Mouse (Mus musculus) retina, postnatal 7 days (tissue): ENCODE results near the gene Mamstr.
A peak's percentile ranks its signal among the peaks of the same experiment; 100 is the strongest.

Source experiments
- DNase-seq: peaks from one replicate; pipeline ENCODE4 v3.0.0-alpha.2; 2012; ENCODE audit warnings: low read depth, low spot score

Mamstr gene

GRCm38 (mm10) chr7:45628364-45629294 lies 11.1 kb upstream of the Mamstr start:
- peak; percentile 85 for DNase-seq

DNA sequence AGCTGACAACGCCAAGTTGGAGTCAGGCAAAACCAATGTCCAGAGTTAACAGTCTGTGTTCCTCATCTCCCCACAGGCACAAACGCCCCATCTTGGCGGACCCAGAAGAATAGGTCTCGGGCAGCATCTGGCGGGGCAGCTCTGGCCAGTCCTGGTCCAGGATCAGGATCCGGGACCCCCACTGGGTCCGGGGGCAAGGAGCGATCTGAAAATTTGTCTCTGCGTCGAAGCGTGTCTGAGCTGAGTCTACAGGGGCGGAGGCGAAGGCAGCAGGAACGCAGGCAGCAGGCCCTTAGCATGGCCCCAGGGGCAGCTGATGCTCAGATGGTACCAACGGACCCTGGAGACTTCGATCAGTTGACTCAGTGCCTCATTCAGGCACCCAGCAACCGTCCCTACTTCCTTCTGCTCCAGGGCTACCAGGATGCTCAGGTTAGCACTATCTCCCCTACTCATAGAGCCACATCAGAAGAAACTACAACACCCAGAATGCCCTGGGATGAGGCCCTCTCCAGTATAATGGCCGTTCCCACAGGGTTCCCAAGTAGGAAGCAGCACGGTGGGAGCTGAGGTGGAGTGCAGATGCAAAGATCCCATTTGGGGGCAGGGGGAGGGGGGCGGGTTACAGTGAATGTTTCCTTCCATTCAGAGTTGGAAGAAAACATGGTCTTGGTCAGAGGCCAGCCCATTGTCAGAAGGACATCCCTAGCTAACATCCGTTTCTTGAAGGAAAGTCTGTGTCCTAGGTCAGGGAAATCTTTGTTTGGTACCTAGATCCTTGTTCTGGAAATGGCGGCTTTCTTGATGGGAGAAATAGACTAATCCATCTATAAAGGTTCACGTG lies 9.5 kb upstream of the Mamstr start:
- no peak for DNase-seq

GRCm38 (mm10) chr7:45632499-45632898 lies 7.3 kb upstream of the Mamstr start:
- no peak for DNase-seq

DNA sequence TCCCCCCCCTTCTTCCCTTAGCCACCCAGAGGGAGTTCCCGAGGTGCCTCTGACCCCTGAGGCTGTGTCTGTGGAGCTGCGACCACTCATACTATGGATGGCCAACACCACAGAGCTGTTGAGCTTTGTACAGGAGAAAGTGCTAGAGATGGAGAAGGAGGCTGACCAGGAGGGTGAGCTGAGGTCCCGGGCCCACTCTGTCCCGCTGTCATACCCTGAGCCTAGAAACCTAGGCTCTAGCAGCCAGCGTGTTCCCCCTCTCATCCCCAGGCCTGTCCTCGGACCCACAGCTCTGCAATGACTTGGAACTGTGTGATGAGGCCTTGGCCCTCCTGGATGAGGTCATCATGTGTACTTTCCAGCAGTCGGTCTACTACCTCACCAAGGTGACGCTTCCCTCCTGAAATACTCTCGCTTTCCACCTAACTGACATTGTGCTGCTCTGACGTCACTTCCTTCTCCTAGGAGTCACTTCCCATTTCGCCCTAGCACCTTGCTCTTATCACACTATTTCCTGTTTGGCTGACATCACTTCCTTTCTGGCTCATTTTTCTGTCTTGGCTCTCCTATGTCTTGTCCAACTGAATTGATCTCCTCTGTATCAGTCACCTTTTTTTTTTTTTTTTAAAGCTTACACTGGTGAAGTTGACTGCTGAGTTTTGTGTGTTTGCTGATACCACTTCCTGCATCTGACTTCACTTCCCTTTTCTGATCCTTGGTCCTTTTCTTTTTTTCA lies 4.7 kb upstream of the Mamstr start:
- no peak for DNase-seq

DNA sequence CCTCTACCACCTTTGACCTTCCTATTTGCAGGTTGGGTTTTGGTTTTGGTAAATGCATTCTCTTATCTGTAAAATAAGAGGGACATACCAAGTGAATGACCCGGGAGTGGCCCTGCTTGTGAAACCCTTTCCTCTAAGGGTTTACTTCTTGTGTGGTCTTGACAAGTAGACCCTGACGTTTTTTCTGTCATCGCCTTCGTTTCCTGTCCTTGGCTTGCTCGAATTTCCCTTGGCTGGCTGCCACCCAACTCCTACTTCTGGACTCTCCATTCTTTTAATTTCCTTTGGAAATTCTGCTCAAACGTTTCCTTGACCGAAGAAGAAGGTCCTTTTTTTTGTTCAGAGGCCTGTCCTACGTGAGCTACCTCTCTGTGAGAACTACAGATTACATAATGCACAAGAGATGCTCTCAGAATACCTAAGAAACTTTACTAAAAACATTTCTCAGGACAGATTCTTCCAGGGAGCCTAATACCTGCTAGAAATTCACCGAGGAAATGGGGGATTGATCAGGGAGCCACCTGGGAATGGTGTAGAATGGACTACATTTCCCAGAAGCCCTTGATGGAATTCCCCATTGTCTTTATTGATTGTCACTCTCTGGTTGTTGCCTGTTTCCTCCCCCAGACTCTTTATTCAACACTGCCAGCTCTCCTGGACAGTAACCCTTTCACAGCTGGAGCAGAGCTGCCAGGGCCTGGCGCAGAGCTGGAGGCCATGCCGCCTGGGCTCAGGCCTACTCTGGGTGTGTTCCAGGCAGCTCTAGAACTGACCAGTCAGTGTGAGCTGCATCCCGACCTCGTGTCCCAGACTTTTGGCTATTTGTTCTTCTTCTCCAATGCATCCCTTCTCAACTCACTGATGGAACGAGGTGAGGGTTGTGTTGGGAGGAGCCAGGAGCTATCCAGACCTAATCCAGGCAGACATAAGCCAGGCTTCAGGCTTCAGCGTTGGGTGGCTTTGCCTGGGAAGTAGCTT lies 3.8 kb upstream of the Mamstr start:
- DNase-seq = no peak

DNA sequence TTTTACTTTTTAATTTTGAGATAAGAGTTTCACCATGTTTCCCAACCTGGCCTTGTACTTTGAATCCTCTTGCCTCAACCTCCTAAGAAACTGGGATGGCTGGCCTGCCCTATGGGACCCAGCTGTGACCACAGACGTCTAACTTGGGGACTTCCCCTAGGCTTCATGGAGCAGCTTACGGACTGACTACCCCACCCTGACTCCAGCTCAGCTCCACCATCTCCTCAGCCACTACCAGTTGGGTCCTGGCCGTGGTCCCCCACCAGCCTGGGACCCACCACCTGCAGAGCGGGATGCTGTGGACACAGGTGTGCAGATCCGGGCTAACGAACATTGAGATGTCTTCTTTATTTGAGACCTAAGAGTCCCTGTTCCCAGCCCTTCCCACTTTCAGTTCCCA lies 2.1 kb upstream of the Mamstr start:
- DNase-seq = no peak

- DNase-seq = peak; percentile 95
Observed at GRCm38 (mm10) chr7:45638623-45639401, 965 bp upstream of the Mamstr start.

DNA sequence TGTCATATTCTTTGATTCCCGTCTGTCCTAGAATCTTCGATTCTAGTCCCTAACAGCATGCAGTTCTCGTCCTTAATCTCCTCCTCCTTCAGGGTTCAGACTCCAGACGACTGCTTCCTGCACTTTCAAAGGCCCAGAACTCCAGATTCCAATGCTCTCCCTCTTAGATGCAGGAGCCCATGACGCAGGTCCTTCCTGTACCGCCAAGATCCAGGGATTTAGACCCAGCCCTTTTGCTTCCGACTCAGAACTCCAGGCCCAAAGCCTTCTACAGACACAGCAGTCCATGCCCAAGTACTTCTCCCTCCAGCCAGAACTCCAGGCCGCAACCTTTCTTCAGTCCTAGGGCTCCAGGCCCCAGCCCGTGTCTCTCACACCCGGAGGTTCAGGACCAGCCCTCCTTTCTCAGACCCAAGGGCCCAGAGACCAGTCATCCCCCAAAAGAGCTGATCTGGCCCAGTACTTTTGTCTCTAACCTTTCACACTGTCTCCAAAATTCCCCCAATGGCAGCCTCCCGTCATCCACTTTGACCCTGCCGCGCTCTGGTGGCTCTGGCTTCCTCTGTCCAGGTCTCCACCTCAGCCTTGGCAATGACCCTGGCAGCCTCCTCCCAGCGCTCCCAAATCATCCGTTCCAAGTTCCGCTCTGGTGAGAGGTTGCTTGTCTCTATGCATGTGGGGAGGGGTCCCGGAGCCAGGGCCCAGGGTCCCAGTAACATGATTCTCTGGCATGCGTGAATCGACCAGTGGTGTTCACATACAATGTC lies 597 bp downstream of the Mamstr start:
- DNase-seq = no peak

GRCm38 (mm10) chr7:45641391-45642040 lies 1.7 kb downstream of the Mamstr start:
- no peak for DNase-seq

GRCm38 (mm10) chr7:45642083-45642482 lies 2.3 kb downstream of the Mamstr start:
- DNase-seq = no peak

GRCm38 (mm10) chr7:45642503-45643255 lies 2.9 kb downstream of the Mamstr start:
- DNase-seq = no peak

DNA sequence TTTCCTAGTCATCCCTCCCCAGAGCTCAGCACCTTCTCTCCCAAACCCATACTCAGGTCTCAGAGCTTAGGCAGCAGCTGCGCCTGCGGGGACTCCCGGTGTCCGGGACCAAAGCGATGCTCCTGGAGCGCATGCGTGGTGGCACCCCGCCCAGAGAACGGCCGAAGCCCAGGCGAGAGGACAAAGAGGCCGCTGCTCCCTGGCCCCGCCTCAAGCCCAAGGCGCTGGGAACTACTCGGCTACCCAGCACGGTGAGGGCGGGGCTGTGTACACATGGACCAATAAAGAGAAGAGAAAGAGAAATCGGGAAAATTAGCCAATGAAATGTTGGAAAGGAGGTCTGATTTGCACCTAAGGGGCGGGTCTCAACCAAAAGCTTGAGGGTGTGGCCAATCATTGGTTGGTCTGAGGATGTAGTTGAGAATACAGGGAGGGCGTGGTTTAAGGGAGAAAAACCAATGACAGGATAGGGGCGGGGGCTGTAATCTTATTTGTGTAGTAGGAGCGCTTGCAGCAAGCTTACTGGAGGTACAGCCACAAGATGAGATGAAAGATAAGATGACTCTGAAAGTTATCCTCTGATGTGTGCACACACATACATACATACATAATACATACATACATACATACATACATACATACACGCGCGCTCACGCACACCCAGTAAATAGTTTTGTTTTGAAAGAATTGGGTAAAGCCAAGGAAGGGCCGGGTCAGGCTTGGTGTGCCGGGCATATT lies 3.8 kb downstream of the Mamstr start:
- DNase-seq = peak; percentile 96

DNA sequence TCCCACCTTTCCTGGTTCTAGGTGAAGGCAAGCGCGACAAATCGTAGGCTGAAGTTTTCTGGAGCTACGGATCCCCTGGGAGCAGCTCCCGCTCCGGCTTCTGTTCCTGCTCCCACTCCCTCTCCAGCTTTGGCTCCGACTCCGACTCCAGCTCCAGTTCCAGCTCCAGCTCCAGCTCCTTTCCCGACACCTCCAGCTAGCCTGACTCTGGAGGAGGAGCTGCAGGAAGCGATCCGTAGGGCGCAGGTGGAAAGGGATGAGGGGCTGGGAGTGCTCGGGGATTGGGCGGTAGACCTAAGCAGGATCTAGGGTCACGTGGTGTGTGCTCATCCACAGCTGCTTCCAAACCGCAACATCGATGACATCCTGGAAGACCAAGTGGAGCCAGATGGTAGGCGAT lies 4.4 kb downstream of the Mamstr start:
- peak; percentile 56 for DNase-seq

GRCm38 (mm10) chr7:45644872-45645590 lies 5.3 kb downstream of the Mamstr start:
- DNase-seq = no peak

DNA sequence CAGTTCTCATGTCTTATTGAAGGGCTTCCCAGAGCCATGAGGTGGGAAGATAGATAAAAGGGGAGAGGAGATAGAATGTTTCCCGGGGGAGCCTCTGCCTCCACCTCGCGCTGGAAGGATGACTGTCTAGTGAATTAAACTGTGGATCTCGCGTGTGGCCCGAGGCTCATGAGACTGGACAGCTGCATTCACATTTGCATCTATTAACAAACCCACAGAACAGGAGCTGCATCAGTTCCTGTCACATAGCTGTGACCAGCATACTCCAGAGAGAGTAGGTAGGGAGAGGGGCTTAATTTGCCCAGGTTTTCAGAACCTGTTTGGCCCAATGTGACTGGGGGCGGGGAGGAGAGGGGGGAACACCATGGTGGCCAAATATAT lies 5.8 kb downstream of the Mamstr start:
- no peak for DNase-seq

DNA sequence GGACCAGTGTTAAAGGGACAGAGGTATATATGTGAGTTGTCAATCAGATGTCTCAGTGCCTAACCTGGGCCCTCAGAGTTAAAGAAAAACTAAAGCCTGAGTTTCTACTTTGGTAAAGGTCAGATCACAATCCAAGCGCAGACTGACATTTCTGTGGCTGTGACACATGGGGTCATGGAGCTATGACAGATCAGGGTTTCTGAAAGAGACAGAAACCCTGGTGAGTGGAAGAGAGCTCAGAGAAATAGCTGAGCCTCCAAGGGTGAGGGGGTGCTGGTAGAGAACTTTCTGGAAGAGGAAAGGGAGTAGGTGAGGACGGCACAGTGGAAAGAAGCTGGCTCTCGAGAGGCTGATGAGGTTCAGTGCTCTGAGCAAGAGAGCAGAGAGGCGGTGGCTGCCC lies 6.9 kb downstream of the Mamstr start:
- DNase-seq = no peak

DNA sequence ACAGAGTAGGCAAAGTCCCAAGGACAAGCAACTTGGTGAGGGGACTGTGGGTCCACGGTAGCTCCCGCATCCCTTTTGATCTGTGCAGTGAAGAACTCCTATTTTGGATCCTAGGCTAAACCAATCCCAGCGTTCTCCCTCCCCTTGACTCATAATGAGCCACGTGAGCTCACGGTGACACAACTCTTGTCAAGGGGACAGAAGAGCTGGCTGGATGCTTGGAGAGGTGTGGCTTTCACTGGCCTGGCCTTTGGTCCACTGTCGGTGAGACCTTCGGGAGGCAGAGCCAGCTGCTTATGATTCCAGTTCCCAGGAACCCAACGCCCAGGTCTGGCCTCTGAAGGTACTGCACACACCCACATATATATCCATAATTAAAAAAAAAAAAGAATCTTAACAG lies 9.6 kb downstream of the Mamstr start:
- DNase-seq = no peak
